Mouse (Mus musculus) liver, adult 2 months (tissue): ENCODE results near the gene Shq1.

ENCODE experiments used
- CTCF ChIP-seq: fragments of 200-500 bp; IDR thresholded peaks from 2 replicates; pipeline ENCODE4 v1.5.1; 2011; ENCODE audit warnings: low read depth, low read length, control low read depth
- POLR2A ChIP-seq: fragments of 200-500 bp; IDR thresholded peaks from 2 replicates; pipeline ENCODE4 v1.6.1; 2011; ENCODE audit warnings: low read length, control low read depth; ENCODE audit not compliant: insufficient read depth; ENCODE audit errors: extremely low read depth

GRCm38 (mm10) chr6:100678636-100679035 lies 7.7 kb upstream of the Shq1 start:
- TF ChIP-seq CTCF (no peak), POLR2A (no peak)
